Mouse (Mus musculus) stomach, embryonic 16.5 days (tissue): ENCODE data around the gene Itgb1bp2. TPM values are rescaled to one million over a fixed set of nuclear protein-coding genes. Genes with fewer than 3 reads are reported as not detected.

Experiments used
- ATAC-seq: fragments of 200-750 bp; cut with Nextera tagmentation; 2 replicates; pipeline ENCODE4 v1.8.0; 2017; ENCODE audit warnings: moderate number of reproducible peaks, moderate TSS enrichment; ENCODE audit not compliant: insufficient read depth, low FRiP score
- H3K27ac ChIP-seq: fragments of 300-500 bp; sonication (generic); 2 replicates; pipeline ENCODE4 v1.5.1; 2014; ENCODE audit warnings: low read length
- H3K27me3 ChIP-seq: fragments of 300-500 bp; sonication (generic); 2 replicates; pipeline ENCODE4 v1.6.1; 2014; ENCODE audit warnings: low read length, control low read depth, mixed read lengths; ENCODE audit not compliant: control insufficient read depth, insufficient read depth
- H3K36me3 ChIP-seq: fragments of 300-500 bp; sonication (generic); 2 replicates; pipeline ENCODE4 v1.6.1; 2014; ENCODE audit warnings: low read length; ENCODE audit not compliant: control insufficient read depth, insufficient read depth
- H3K4me1 ChIP-seq: fragments of 300-500 bp; sonication (generic); 2 replicates; pipeline ENCODE4 v1.6.1; 2014; ENCODE audit warnings: low read length, control low read depth, mixed read lengths; ENCODE audit not compliant: control insufficient read depth, insufficient read depth
- H3K4me2 ChIP-seq: fragments of 300-500 bp; sonication (generic); 2 replicates; pipeline ENCODE4 v1.6.1; 2014; ENCODE audit warnings: low read depth, low read length, mixed read lengths
- H3K4me3 ChIP-seq: fragments of 300-500 bp; sonication (generic); replicated peaks from 2 replicates; pipeline ENCODE4 v1.5.1; 2014; ENCODE audit warnings: mild to moderate bottlenecking, low read length
- H3K9ac ChIP-seq: fragments of 300-500 bp; sonication (generic); 2 replicates; pipeline ENCODE4 v1.6.1; 2014; ENCODE audit warnings: low read length
- H3K9me3 ChIP-seq: fragments of 300-500 bp; sonication (generic); replicated peaks from 2 replicates; pipeline ENCODE4 v1.6.1; 2016; ENCODE audit warnings: low read length, control low read depth; ENCODE audit not compliant: control insufficient read depth
- WGBS: fragments of 180-500 bp; shearing (Covaris S2); extraction: QIAGEN DNeasy Blood & Tissue Kit; methylation state at CpG from one replicate; pipeline ENCODE4 v1.1.7; 2014; 5-methylcytosine and 5-hydroxymethylcytosine counted together
- polyA plus RNA-seq: library from polyadenylated mRNA; unstranded; fragments of >200 nt; fragmentation: Nextera tagmentation; extraction: Ambion mirVana; gene quantifications from 2 replicates; pipeline ENCODE4 v1.2.1, GENCODE M21; 2015

The Itgb1bp2 gene
- polyA plus RNA-seq: 2.2 and 40.6 TPM in 2 replicates

DNA sequence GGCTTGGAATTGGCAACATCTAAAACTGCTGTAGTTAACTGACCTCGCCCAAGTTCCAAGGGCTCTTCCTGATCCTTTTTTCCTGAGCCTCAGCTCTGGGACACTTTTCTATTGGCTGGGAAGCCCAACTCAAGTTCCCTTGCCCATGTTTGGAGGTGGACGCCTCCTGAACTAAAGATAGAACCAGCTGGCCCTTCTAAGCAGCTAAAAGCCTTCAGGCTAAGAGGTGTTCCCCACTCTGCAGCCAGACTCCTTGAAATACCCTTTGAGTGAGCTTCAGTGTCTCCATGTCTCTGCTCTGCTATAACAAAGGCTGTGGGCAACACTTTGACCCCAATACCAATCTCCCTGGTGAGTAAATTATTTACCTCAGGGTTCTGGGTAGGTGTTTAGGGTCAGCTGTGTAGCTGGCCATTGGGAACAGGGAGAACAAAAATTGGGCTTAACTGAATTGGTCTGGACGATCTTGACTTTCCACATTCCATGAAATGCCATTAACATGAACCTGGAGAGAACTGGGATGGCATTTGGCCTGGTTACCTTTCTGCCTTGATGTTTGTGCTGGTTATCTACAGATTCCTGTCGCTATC, at the start of gene Itgb1bp2:
Gene Itgb1bp2 (plus strand): TSS at position 203 of the 590 bp plus-strand sequence.
- Histone ChIP-seq H3K9me3 (no peaks in the 10 kb centered on the region), H3K27ac (no peak within 1 kb of the TSS), H3K4me3 (no peak within 1 kb of the TSS), H3K9ac (no peak within 1 kb of the TSS), H3K4me2 (no peak within 1 kb of the TSS), H3K36me3 (0 out of 2 replicates have a peak, but pooled peaks cover 7% of the 10 kb centered on the region), H3K27me3 (no peaks in the 10 kb centered on the region), H3K4me1 (no peaks in the 10 kb centered on the region)
- 69% methylated on average over 4 of the region's 4 CpGs for WGBS
- ATAC-seq: no peak

DNA sequence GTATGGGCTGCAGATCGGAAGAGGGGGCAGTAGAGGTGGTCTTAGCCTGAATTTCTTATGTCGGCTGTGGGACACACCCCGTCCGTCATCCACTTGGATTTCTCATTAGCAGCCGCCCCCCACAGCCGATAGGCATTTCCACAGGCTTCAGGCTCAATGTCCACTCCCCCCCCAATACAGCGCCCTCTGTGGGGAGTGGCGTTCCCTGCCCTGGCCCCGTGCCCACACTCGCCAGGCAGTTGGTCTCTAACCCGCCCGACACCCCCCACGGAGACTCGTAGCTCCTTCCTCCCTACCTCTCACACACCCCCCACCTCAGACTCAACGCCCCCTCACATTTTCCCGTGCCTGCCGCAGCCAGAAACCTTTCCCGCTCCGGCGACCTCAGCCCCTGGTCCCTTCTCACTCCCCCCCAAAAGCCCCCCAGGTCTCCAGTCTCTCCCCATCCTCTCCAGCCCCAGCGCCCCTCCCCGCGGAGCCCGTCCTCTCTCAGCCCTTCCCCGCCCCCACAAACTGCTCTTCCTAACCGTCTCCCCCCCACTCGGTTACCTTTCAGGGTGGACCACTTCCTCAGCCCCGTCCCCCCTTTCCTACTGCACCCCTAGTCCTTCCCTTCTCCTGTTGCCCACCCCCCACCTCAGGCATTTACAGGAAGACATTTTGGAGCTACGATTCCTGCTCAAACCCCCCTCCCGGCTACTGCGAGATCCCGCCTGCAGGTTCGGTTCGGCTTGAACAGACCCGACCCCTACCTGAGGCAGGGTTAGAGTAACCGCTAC, 29.8 kb upstream of the Itgb1bp2 start:
- peak overlapping the region; percentile 55; the same call in 1 of the 2 replicates for H3K27ac ChIP-seq
- H3K4me1 ChIP-seq: no peaks in the 10 kb centered on the region; the same call in none of the 2 replicates
- peak overlapping the region; percentile 61 for H3K4me3 ChIP-seq
- peak overlapping the region; percentile 59 for H3K4me2 ChIP-seq
- H3K36me3 ChIP-seq: no peaks in the 10 kb centered on the region
- ATAC-seq: no peak
- no peaks in the 10 kb centered on the region; the same call in 1 of the 2 replicates for H3K27me3 ChIP-seq
- H3K9me3 ChIP-seq: no peaks in the 10 kb centered on the region
- WGBS: 15% methylated on average over 33 of the region's 36 CpGs
- peak overlapping the region; percentile 76 for H3K9ac ChIP-seq

DNA sequence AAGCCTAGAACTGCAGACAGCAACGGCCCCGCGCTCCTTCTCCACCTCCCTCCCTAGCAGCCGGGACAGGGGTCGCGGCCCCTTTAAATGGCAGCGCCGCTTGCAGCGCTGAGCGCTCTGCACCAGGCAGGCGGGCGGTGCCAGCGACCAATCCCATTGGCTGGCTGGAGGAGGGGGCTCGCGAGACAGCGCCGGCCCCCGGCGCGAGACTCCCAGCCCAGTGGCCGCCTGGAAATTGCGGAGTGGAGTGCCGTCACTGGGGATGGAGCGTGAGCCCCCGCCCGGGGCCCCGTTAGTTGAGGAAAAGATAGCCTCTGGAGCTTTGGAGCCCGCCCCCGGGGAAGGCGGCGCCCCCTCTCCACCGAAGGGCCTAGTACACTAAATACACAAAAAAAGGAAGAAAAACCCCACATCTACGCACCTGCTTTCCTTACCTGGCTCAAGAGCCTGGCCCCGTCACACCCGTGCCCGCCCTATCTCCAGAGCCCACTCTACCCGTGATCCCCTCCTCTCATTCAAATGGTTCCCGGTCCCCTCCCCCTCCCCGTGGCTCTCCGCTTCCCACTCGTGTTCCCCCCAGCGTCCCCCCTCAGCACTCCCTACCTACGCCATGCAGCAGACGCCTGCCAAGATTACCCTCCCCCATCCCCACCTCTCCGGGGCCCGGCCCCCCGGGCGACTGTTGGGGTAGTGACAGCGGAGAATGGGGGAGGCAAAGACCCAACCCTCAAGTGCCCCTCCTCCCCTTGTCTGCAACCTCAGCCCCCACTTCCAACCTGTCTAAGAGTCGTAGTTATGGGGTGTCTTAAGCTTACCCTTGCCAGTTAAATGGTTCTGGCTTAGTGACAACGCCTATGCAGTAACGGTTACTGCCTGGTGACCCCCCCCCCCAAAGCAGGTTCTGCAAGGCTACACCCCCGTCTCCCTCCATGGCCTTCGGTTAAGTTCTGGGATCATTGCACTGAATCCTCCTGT, 28.9 kb upstream of the Itgb1bp2 start:
- ATAC-seq: peak; percentile 95
- H3K36me3 ChIP-seq: no peaks in the 10 kb centered on the region
- no peaks in the 10 kb centered on the region; the same call in 1 of the 2 replicates for H3K27me3 ChIP-seq
- no peaks in the 10 kb centered on the region for H3K9me3 ChIP-seq
- WGBS: 15% methylated on average over 45 of the region's 54 CpGs
- H3K27ac ChIP-seq: peak overlapping the region; percentile 57
- no peaks in the 10 kb centered on the region; the same call in none of the 2 replicates for H3K4me1 ChIP-seq
- peak overlapping the region; percentile 76 for H3K9ac ChIP-seq
- peak overlapping the region; percentile 61 for H3K4me3 ChIP-seq
- peak overlapping the region; percentile 60 for H3K4me2 ChIP-seq

DNA sequence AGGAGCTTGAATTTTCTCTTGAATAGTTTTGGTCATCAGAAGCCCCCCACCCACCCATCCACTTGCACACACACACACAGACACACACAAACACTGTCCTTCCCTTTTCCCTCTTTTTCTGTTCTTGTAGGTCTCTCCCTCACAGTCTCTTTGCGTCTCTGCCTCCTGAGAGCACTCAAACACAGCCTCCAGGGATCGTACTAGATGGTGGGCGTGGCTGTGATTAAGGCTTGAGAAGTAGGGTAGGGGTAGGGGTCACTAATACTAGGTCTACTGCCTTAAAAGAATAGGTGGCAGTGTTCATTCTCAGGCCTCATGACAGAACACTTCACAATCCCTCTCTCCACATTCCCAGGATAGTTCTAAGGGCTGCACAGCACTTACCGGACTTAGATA, 28.2 kb upstream of the Itgb1bp2 start, which contains the start of gene Zmym3:
Gene Zmym3 (minus strand): TSS at position 150 of the 396 bp plus-strand sequence.
- WGBS: 28% methylated on average over 4 of the region's 4 CpGs
- no peak for ATAC-seq

DNA sequence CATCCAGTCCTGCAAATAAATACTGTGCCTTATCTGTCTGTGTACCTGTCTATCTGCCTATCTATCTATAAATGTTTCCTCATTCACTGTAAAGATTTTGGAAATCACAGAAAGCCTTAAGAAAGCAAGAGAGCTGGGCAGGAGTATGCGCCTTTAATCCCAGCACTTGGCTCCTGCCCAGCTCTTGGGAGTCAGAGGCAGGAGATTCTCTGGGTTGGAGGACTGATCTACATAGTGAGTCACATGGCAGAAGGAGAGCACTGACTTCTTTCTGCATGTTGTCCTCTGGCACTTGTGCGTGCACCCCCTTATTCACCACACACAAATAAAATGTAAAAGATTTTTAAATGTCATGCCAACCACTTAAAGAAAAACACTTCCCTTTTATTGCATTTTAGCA, 25.4 kb upstream of the Itgb1bp2 start:
- H3K27me3 ChIP-seq: no peaks in the 10 kb centered on the region
- 77% methylated on average over 2 of the region's 2 CpGs for WGBS
- ATAC-seq: no peak
- H3K9me3 ChIP-seq: no peaks in the 10 kb centered on the region
- H3K4me1 ChIP-seq: no peaks in the 10 kb centered on the region; the same call in 1 of the 2 replicates
- no peak overlapping the region for H3K4me3 ChIP-seq
- no peaks in the 10 kb centered on the region for H3K36me3 ChIP-seq
- no peak overlapping the region for H3K27ac ChIP-seq
- no peak overlapping the region for H3K4me2 ChIP-seq
- no peak overlapping the region for H3K9ac ChIP-seq

More for the DNA sequence above, 28.2 kb upstream of the Itgb1bp2 start, which contains the start of gene Zmym3:
- Histone ChIP-seq H3K4me3 (peak within 1 kb of the TSS; percentile 61), H3K36me3 (no peaks in the 10 kb centered on the region), H3K4me2 (peak within 1 kb of the TSS; percentile 60), H3K4me1 (no peaks in the 10 kb centered on the region; the same call in none of the 2 replicates), H3K27ac (peak within 1 kb of the TSS; percentile 57), H3K27me3 (no peaks in the 10 kb centered on the region; the same call in 1 of the 2 replicates), H3K9ac (peak within 1 kb of the TSS; percentile 76), H3K9me3 (no peaks in the 10 kb centered on the region)

DNA sequence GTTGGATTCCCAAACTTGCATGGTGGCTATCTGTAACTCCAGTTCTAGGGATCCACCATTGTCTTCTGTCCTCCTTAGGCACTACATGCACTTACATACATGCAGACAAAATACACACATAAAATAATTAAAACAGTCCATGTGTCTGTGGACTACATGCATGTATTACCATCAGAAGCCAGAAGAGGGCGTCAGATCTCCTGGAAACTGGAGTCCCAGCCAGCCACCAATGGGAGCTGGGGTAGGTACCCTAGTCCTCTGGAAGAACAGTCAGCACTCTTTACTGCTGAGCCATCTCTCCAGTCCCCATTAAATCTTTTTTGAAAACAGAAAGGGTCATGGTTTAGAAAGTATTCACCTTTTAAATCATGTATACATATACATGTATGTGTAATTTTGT, 21.1 kb upstream of the Itgb1bp2 start:
- Histone ChIP-seq H3K4me3 (no peak overlapping the region), H3K27ac (no peak overlapping the region), H3K9ac (no peak overlapping the region), H3K9me3 (no peaks in the 10 kb centered on the region), H3K27me3 (no peaks in the 10 kb centered on the region), H3K4me1 (no peaks in the 10 kb centered on the region; the same call in 1 of the 2 replicates), H3K4me2 (no peak overlapping the region), H3K36me3 (no peaks in the 10 kb centered on the region)
- no peak for ATAC-seq
- 8% methylated on average over 1 of the region's 1 CpGs for WGBS

DNA sequence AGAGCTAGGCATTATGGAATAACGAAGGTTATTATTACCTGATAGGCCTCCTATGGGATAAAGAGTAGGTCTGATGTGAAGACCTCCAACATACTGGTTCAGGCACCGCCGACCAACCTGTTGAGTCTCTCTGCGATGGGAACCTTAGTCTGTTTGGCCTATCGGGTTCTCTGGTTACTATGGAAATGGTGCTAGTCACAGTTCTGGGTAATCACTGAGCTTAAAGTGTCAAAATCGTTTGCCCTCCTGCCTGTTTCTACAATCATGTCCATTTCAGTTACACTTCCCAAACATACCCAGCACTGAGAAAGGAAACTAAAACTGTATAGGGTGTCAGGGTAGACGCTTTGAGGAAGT, 20.1 kb upstream of the Itgb1bp2 start:
- Histone ChIP-seq H3K36me3 (0 out of 2 replicates have a peak, but pooled peaks cover 2% of the 10 kb centered on the region), H3K9ac (peak overlapping the region; percentile 66), H3K4me3 (peak overlapping the region; percentile 45), H3K27ac (peak overlapping the region; percentile 96), H3K4me1 (no peaks in the 10 kb centered on the region; the same call in 1 of the 2 replicates), H3K4me2 (peak overlapping the region; percentile 44), H3K27me3 (no peaks in the 10 kb centered on the region), H3K9me3 (no peaks in the 10 kb centered on the region)
- 26% methylated on average over 7 of the region's 7 CpGs for WGBS
- no peak for ATAC-seq

DNA sequence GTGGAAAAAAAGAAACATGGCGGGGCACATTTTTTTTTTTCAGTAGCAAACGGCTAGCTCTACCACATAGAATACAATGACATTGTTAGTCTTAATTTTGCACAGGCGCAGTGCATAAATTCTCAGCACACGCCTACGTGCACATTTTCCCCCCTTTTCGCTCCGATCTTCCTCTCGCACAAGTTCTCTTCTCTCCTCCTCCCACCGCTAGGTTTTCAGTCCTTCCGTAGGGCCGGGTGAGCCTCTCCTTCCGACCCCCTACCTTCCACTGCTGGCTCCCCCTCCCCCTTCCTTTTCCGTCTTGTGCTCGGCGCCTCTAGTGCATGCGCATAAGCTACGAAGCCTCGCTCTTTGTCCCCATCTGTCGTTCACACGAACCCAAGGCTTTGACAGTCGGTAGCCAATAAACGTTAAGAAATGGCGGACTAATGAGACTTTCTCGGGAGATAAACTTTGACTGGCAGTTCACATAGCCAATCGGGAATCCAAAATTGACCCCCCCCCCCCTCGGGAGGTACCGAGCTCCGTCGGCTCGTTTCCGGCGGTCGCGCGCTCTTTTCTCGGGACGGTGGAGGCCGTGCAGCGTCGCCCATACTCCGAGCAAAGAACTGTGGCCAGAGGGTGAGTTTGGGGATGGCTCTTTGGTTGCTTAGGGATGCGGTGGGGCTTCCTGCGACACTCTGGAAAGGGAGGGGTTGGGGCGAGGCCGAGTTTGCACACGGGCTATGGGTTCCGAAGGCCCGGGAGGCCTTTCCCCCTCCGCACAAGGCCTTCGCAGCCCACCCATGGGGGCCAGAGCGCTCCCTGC, 19.5 kb upstream of the Itgb1bp2 start, which contains the start of gene Nono:
Gene Nono (plus strand): TSS at position 177 of the 808 bp plus-strand sequence.
- ATAC-seq: peak; percentile 96
- peak within 1 kb of the TSS; percentile 69 for H3K4me3 ChIP-seq
- H3K9ac ChIP-seq: peak within 1 kb of the TSS; percentile 85
- H3K27me3 ChIP-seq: no peaks in the 10 kb centered on the region
- 21% methylated on average over 51 of the region's 51 CpGs for WGBS
- peak within 1 kb of the TSS; percentile 52 for H3K4me2 ChIP-seq
- H3K36me3 ChIP-seq: 0 out of 2 replicates have a peak, but pooled peaks cover 2% of the 10 kb centered on the region
- H3K27ac ChIP-seq: peak within 1 kb of the TSS; percentile 96
- no peaks in the 10 kb centered on the region for H3K9me3 ChIP-seq
- H3K4me1 ChIP-seq: no peaks in the 10 kb centered on the region; the same call in 1 of the 2 replicates
